Mouse (Mus musculus): ENCODE data around the gene Grm8. TPM values are rescaled to one million over a fixed set of nuclear protein-coding genes. Genes with fewer than 3 reads are reported as not detected.
A peak's percentile ranks its signal among the peaks of the same experiment; 100 is the strongest.

Gene Grm8
- total and polyA plus RNA-seq, 3 experiments, result 0.38 TPM; not detected in 2

DNA sequence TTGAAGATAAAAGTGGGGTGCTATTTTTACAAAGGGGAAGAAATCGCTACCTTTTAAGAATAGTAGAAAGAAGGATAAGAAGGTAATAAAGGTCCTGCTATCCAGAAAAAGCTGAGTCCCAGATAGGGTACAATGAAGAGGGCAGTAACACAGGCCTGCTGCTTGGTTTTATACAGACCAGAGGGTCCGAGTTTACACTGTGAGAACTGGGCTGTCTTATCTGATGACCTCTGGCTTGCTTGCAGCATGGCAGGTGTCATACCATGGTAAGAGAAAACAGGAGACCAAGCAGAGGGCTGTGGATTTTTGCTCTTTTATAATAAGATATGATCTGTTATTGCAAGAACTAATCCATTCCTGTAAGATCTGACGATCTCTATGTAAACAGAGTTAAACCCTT is 206.9 kb downstream of the Grm8 start:
- DNase-seq (ENCODE audit: low spot score), result no peak
- no peak for ATAC-seq (ENCODE audit: extremely low read depth, insufficient number of reproducible peaks, low FRiP score, poor library complexity, severe bottlenecking)
- no peaks in the 10 kb centered on the region for H3K27me3 ChIP-seq (ENCODE audit: insufficient read depth, low read length)
- no peaks in the 10 kb centered on the region for H3K4me1 ChIP-seq (ENCODE audit: insufficient read depth, low read depth, low read length)
- H3K36me3 ChIP-seq (replicated peaks), result no peaks in the 10 kb centered on the region
- TF ChIP-seq TAL1 (conservative IDR thresholded peaks at IDR 0.05; ENCODE audit: low read depth, low read length), result no peak
- no peak for TF ChIP-seq POLR2AphosphoS5 (IDR thresholded peaks at IDR 0.05; ENCODE audit: insufficient replicate concordance, low read depth, low read length)
- TF ChIP-seq GATA1 (IDR thresholded peaks at IDR 0.05; ENCODE audit: borderline replicate concordance, low read length), result no peak
- TF ChIP-seq GATA2 (IDR thresholded peaks at IDR 0.05; ENCODE audit: borderline replicate concordance, low read depth, low read length), result no peak
- TF ChIP-seq CTCF (IDR thresholded peaks at IDR 0.05; ENCODE audit: low read depth, low read length), result no peak
- no peak overlapping the region for H3K4me3 ChIP-seq (ENCODE audit: low read depth, low read length)
- no peaks in the 10 kb centered on the region for H3K9me3 ChIP-seq (replicated peaks)

DNA sequence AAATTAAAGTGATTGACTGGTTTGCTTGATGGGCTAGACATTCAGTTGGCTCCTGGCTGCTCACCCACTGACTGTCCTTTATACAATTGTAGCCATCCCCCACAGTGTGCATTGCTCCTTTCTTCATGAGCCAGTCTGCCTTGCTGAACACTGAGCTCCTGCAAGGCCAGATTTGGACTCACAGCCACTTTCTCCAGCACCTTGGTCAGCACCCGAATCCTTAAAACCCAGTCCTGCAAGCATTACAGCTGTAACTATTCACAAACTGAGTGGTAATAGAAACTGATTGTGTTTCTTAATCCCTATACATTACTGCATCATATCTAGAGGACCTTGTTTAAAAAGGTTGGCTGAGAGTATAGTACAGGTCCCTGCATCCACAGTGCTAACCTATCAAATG is 221.7 kb downstream of the Grm8 start:
- no peaks in the 10 kb centered on the region for H3K36me3 ChIP-seq (replicated peaks)
- TF ChIP-seq CTCF (IDR thresholded peaks at IDR 0.05; ENCODE audit: low read depth, low read length) (no peak), POLR2AphosphoS5 (IDR thresholded peaks at IDR 0.05; ENCODE audit: insufficient replicate concordance, low read depth, low read length) (no peak), TAL1 (conservative IDR thresholded peaks at IDR 0.05; ENCODE audit: low read depth, low read length) (no peak), GATA2 (IDR thresholded peaks at IDR 0.05; ENCODE audit: borderline replicate concordance, low read depth, low read length) (no peak), GATA1 (IDR thresholded peaks at IDR 0.05; ENCODE audit: borderline replicate concordance, low read length) (no peak)
- H3K9me3 ChIP-seq (replicated peaks), result no peaks in the 10 kb centered on the region
- no peaks in the 10 kb centered on the region for H3K4me1 ChIP-seq (ENCODE audit: insufficient read depth, low read depth, low read length)
- no peak overlapping the region for H3K4me3 ChIP-seq (ENCODE audit: low read depth, low read length)
- H3K27me3 ChIP-seq (ENCODE audit: insufficient read depth, low read length), result no peaks in the 10 kb centered on the region
- DNase-seq (ENCODE audit: low spot score), result no peak
- no peak for ATAC-seq (ENCODE audit: extremely low read depth, insufficient number of reproducible peaks, low FRiP score, poor library complexity, severe bottlenecking)

- no peaks in the 10 kb centered on the region for H3K27me3 ChIP-seq (ENCODE audit: insufficient read depth, low read length)
- H3K9me3 ChIP-seq (replicated peaks), result no peaks in the 10 kb centered on the region
- TF ChIP-seq GATA2 (IDR thresholded peaks at IDR 0.05; ENCODE audit: borderline replicate concordance, low read depth, low read length) (no peak), POLR2AphosphoS5 (IDR thresholded peaks at IDR 0.05; ENCODE audit: insufficient replicate concordance, low read depth, low read length) (no peak), TAL1 (conservative IDR thresholded peaks at IDR 0.05; ENCODE audit: low read depth, low read length) (no peak), GATA1 (IDR thresholded peaks at IDR 0.05; ENCODE audit: borderline replicate concordance, low read length) (no peak), CTCF (IDR thresholded peaks at IDR 0.05; ENCODE audit: low read depth, low read length) (no peak)
Measured at GRCm38 (mm10) chr6:27904358-27904757, 230.6 kb downstream of the Grm8 start.

DNA sequence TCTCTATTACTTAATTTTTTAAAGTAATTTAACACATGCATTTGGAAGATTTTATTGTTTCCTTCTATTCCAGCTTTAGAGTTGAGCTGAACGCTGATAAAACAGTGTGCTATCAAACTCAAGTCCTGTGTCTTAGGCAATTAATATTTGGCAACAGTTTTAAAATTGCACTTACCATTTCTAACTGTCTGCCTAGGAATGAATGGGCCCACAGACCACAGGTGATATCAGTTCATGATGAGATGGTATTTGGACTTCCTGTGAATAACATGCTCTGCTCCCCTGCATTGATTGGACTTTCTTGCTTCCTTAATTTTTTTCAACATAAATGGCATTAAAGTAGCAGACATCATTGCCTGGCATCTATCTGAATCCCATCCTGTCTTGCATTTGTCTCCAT is 232.8 kb downstream of the Grm8 start:
- H3K4me1 ChIP-seq (ENCODE audit: insufficient read depth, low read depth, low read length), result peaks cover 11% of the 10 kb centered on the region; the same call in 1 of the 2 replicates
- DNase-seq (ENCODE audit: low spot score) (no peak), ATAC-seq (ENCODE audit: extremely low read depth, insufficient number of reproducible peaks, low FRiP score, poor library complexity, severe bottlenecking) (no peak)
- H3K36me3 ChIP-seq (replicated peaks), result no peaks in the 10 kb centered on the region
- no peaks in the 10 kb centered on the region for H3K27me3 ChIP-seq (ENCODE audit: insufficient read depth, low read length)
- H3K9me3 ChIP-seq (replicated peaks), result no peaks in the 10 kb centered on the region
- no peak overlapping the region for H3K4me3 ChIP-seq (ENCODE audit: low read depth, low read length)
- TF ChIP-seq GATA1 (IDR thresholded peaks at IDR 0.05; ENCODE audit: borderline replicate concordance, low read length), result no peak
- no peak for TF ChIP-seq TAL1 (conservative IDR thresholded peaks at IDR 0.05; ENCODE audit: low read depth, low read length)
- no peak for TF ChIP-seq GATA2 (IDR thresholded peaks at IDR 0.05; ENCODE audit: borderline replicate concordance, low read depth, low read length)
- no peak for TF ChIP-seq CTCF (IDR thresholded peaks at IDR 0.05; ENCODE audit: low read depth, low read length)
- TF ChIP-seq POLR2AphosphoS5 (IDR thresholded peaks at IDR 0.05; ENCODE audit: insufficient replicate concordance, low read depth, low read length), result no peak

More at GRCm38 (mm10) chr6:27904358-27904757, 230.6 kb downstream of the Grm8 start:
- Histone ChIP-seq H3K4me1 (ENCODE audit: insufficient read depth, low read depth, low read length) (peaks cover 12% of the 10 kb centered on the region; the same call in 1 of the 2 replicates), H3K36me3 (replicated peaks) (no peaks in the 10 kb centered on the region), H3K4me3 (ENCODE audit: low read depth, low read length) (no peak overlapping the region)
- ATAC-seq (ENCODE audit: extremely low read depth, insufficient number of reproducible peaks, low FRiP score, poor library complexity, severe bottlenecking) (no peak), DNase-seq (ENCODE audit: low spot score) (no peak)

GRCm38 (mm10) chr6:27901396-27901795 is 233.6 kb downstream of the Grm8 start:
- DNase-seq (ENCODE audit: low spot score) (no peak), ATAC-seq (ENCODE audit: extremely low read depth, insufficient number of reproducible peaks, low FRiP score, poor library complexity, severe bottlenecking) (no peak)
- Histone ChIP-seq H3K4me1 (ENCODE audit: insufficient read depth, low read depth, low read length) (peaks cover 11% of the 10 kb centered on the region; the same call in 1 of the 2 replicates), H3K36me3 (replicated peaks) (no peaks in the 10 kb centered on the region), H3K9me3 (replicated peaks) (no peaks in the 10 kb centered on the region), H3K27me3 (ENCODE audit: insufficient read depth, low read length) (no peaks in the 10 kb centered on the region), H3K4me3 (ENCODE audit: low read depth, low read length) (no peak overlapping the region)
- TF ChIP-seq GATA1 (IDR thresholded peaks at IDR 0.05; ENCODE audit: borderline replicate concordance, low read length) (no peak), POLR2AphosphoS5 (IDR thresholded peaks at IDR 0.05; ENCODE audit: insufficient replicate concordance, low read depth, low read length) (no peak), GATA2 (IDR thresholded peaks at IDR 0.05; ENCODE audit: borderline replicate concordance, low read depth, low read length) (no peak), CTCF (IDR thresholded peaks at IDR 0.05; ENCODE audit: low read depth, low read length) (no peak), TAL1 (conservative IDR thresholded peaks at IDR 0.05; ENCODE audit: low read depth, low read length) (no peak)

DNA sequence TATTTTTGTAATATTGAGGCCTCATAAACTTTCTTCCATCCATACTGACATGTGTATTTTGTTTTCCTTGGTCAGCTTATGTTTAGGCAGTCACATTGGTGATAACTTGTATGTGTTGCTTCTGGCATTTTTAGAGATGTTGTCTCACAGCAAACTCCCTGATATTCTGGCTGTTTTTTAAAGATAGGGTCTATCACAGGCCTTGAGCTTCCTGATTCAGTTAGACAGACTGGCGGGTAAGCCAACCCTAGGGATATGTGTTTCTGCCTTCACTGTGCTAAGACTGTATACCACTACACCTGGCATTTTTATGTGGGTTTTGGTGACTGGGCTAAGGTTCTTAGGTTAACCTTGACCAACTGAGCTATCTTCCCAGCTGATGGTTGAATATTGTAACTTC is 239.8 kb downstream of the Grm8 start:
- no peak overlapping the region for H3K4me3 ChIP-seq (ENCODE audit: low read depth, low read length)
- DNase-seq (ENCODE audit: low spot score) (no peak), ATAC-seq (ENCODE audit: extremely low read depth, insufficient number of reproducible peaks, low FRiP score, poor library complexity, severe bottlenecking) (peak; percentile 45; the same call in 1 of the 2 replicates)

More for the DNA sequence above, 239.8 kb downstream of the Grm8 start:
- no peaks in the 10 kb centered on the region for H3K9me3 ChIP-seq (replicated peaks)
- no peaks in the 10 kb centered on the region for H3K36me3 ChIP-seq (replicated peaks)
- TF ChIP-seq CTCF (IDR thresholded peaks at IDR 0.05; ENCODE audit: low read depth, low read length), result no peak
- no peak for TF ChIP-seq POLR2AphosphoS5 (IDR thresholded peaks at IDR 0.05; ENCODE audit: insufficient replicate concordance, low read depth, low read length)
- no peak for TF ChIP-seq GATA2 (IDR thresholded peaks at IDR 0.05; ENCODE audit: borderline replicate concordance, low read depth, low read length)
- TF ChIP-seq TAL1 (conservative IDR thresholded peaks at IDR 0.05; ENCODE audit: low read depth, low read length), result no peak
- TF ChIP-seq GATA1 (IDR thresholded peaks at IDR 0.05; ENCODE audit: borderline replicate concordance, low read length), result no peak
- no peaks in the 10 kb centered on the region for H3K27me3 ChIP-seq (ENCODE audit: insufficient read depth, low read length)
- peaks cover 6% of the 10 kb centered on the region; the same call in 1 of the 2 replicates for H3K4me1 ChIP-seq (ENCODE audit: insufficient read depth, low read depth, low read length)
